Mouse (Mus musculus) adrenal gland, postnatal 14 days (tissue): ENCODE measurements around the gene Timm10. TPM values are rescaled to one million over a fixed set of nuclear protein-coding genes. Genes with fewer than 3 reads are reported as not detected.

Experiments
- DNase-seq: peaks from one replicate; pipeline ENCODE4 v3.0.0; 2021; ENCODE audit warnings: mixed read lengths
- total RNA-seq: library from RNA; stranded (reverse); gene quantifications from 2 replicates; pipeline ENCODE4 v1.2.3, GENCODE M21; 2021

Timm10 gene
- total RNA-seq, 1 experiment from 2014 or later, result 54.2 TPM

- no peak for DNase-seq
These were observed 6.9 kb upstream of the Timm10 start for GRCm38 (mm10) chr2:84819861-84820260.

GRCm38 (mm10) chr2:84822552-84822951 is 4.2 kb upstream of the Timm10 start, which contains the start of gene Smtnl1:
Gene Smtnl1 (minus strand): TSS chr2:84822652.
- DNase-seq, result no peak

- DNase-seq, result no peak
These were observed 3.6 kb upstream of the Timm10 start for GRCm38 (mm10) chr2:84823237-84823636.

GRCm38 (mm10) chr2:84827283-84827920 is 605 bp downstream of the Timm10 start:
- peak; percentile 59 for DNase-seq

GRCm38 (mm10) chr2:84831666-84832391 is 5.0 kb downstream of the Timm10 start:
- peak; percentile 91 for DNase-seq

- no peak for DNase-seq
These were observed 10.3 kb downstream of the Timm10 start for GRCm38 (mm10) chr2:84837107-84837506.

GRCm38 (mm10) chr2:84837817-84838592 is 11.2 kb downstream of the Timm10 start:
- DNase-seq, result no peak

- DNase-seq, result no peak
These were observed 11.8 kb downstream of the Timm10 start, which contains the start of gene Slc43a1 for GRCm38 (mm10) chr2:84838593-84838949. Gene Slc43a1 (plus strand): TSS chr2:84838850.

- DNase-seq, result peak; percentile 30
These were observed 12.5 kb downstream of the Timm10 start for GRCm38 (mm10) chr2:84838993-84839980.

- DNase-seq, result peak; percentile 72
These were observed 13.4 kb downstream of the Timm10 start for GRCm38 (mm10) chr2:84840016-84840747.

GRCm38 (mm10) chr2:84840748-84841563 is 14.2 kb downstream of the Timm10 start:
- no peak for DNase-seq

- DNase-seq, result no peak
These were observed 15.1 kb downstream of the Timm10 start for GRCm38 (mm10) chr2:84841905-84842304.

GRCm38 (mm10) chr2:84843654-84844053 is 16.9 kb downstream of the Timm10 start:
- no peak for DNase-seq

- no peak for DNase-seq
These were observed 18.4 kb downstream of the Timm10 start for GRCm38 (mm10) chr2:84845226-84845625.

GRCm38 (mm10) chr2:84850407-84851129 is 23.8 kb downstream of the Timm10 start:
- no peak for DNase-seq

GRCm38 (mm10) chr2:84851130-84852040 is 24.6 kb downstream of the Timm10 start:
- peak; percentile 84 for DNase-seq

GRCm38 (mm10) chr2:84855732-84856131 is 28.9 kb downstream of the Timm10 start:
- peak; percentile 73 for DNase-seq

GRCm38 (mm10) chr2:84858551-84858950 is 31.8 kb downstream of the Timm10 start:
- peak; percentile 34 for DNase-seq
